Mouse (Mus musculus): ENCODE measurements around the gene A4galt. TPM values are rescaled to one million over a fixed set of nuclear protein-coding genes. Genes with fewer than 3 reads are reported as not detected.

The A4galt gene
- polyA plus RNA-seq, 1 experiment from 2014 or later = 2.3 TPM

GRCm38 (mm10) chr15:83224136-83224766, 27.3 kb downstream of the A4galt start:
- Histone ChIP-seq H3K27me3 (replicated peaks; ENCODE audit: control insufficient read depth, insufficient read depth, low read length) (no peaks in the 10 kb centered on the region), H3K9me3 (replicated peaks; ENCODE audit: control insufficient read depth, low read length) (no peaks in the 10 kb centered on the region), H3K9ac (ENCODE audit: low read length) (no peak overlapping the region), H3K4me1 (ENCODE audit: control insufficient read depth, insufficient read depth, low read length) (no peaks in the 10 kb centered on the region), H3K36me3 (ENCODE audit: control insufficient read depth, insufficient read depth, low read length) (no peaks in the 10 kb centered on the region), H3K4me3 (ENCODE audit: low read depth, low read length) (no peak overlapping the region), H3K27ac (ENCODE audit: low read depth, low read length) (no peak overlapping the region), H3K4me2 (ENCODE audit: low read length) (no peak overlapping the region)
- ATAC-seq (no peak), DNase-seq (ENCODE audit: low spot score) (no peak)
- WGBS = 69% methylated on average over 9 of the region's 9 CpGs

GRCm38 (mm10) chr15:83223208-83223962, 28.2 kb downstream of the A4galt start:
- Histone ChIP-seq H3K27me3 (replicated peaks; ENCODE audit: control insufficient read depth, insufficient read depth, low read length) (no peaks in the 10 kb centered on the region), H3K27ac (ENCODE audit: low read depth, low read length) (peak overlapping the region; percentile 9; the same call in 1 of the 2 replicates), H3K4me1 (ENCODE audit: control insufficient read depth, insufficient read depth, low read length) (no peaks in the 10 kb centered on the region), H3K36me3 (ENCODE audit: control insufficient read depth, insufficient read depth, low read length) (no peaks in the 10 kb centered on the region), H3K9me3 (replicated peaks; ENCODE audit: control insufficient read depth, low read length) (no peaks in the 10 kb centered on the region), H3K4me2 (ENCODE audit: low read length) (no peak overlapping the region), H3K4me3 (ENCODE audit: low read depth, low read length) (no peak overlapping the region), H3K9ac (ENCODE audit: low read length) (no peak overlapping the region)
- no peak for ATAC-seq
- WGBS = 54% methylated on average over 11 of the region's 11 CpGs
- peak; percentile 37 for DNase-seq (ENCODE audit: low spot score)

GRCm38 (mm10) chr15:83221721-83222120, 29.9 kb downstream of the A4galt start:
- no peaks in the 10 kb centered on the region for H3K9me3 ChIP-seq (replicated peaks; ENCODE audit: control insufficient read depth, low read length)
- DNase-seq (ENCODE audit: low spot score) (no peak), ATAC-seq (no peak)
- no peak overlapping the region for H3K9ac ChIP-seq (ENCODE audit: low read length)
- H3K36me3 ChIP-seq (ENCODE audit: control insufficient read depth, insufficient read depth, low read length) = no peaks in the 10 kb centered on the region
- no peak overlapping the region for H3K4me3 ChIP-seq (ENCODE audit: low read depth, low read length)
- WGBS = 91% methylated on average over 4 of the region's 4 CpGs
- H3K27ac ChIP-seq (ENCODE audit: low read depth, low read length) = no peak overlapping the region
- H3K27me3 ChIP-seq (replicated peaks; ENCODE audit: control insufficient read depth, insufficient read depth, low read length) = no peaks in the 10 kb centered on the region
- H3K4me1 ChIP-seq (ENCODE audit: control insufficient read depth, insufficient read depth, low read length) = no peaks in the 10 kb centered on the region
- no peak overlapping the region for H3K4me2 ChIP-seq (ENCODE audit: low read length)

DNA sequence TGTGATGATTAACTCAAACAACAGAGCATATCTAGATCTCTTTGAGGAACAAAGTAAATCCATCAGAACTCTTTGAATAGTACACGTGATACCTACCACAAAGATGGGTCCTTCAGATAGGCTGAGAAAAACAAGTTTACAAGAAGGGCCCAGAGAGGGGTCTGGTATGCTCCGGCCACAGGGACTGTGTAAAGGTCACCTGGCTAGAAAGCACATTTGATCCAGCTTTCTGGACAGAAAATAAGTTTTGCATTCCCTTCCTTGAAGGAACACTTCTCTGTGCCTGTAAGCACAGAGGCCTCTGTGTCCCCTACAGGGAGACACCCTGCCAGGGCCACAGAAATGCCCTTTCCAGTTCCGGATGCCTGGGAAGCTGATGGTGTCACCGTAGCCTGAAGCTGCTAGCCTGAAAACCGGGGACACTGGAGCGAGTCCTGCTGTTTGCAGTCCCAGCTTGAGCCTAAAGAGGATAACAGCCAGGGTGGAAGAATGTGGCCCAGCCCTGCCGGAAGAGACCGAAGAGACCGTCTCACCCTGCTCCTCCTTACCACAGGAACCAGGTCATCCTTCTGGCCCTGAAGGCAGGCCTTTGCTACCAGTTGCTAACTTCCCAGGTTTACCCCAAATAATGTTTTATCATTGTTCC, 31.1 kb downstream of the A4galt start:
- Histone ChIP-seq H3K4me2 (ENCODE audit: low read length) (no peak overlapping the region), H3K4me1 (ENCODE audit: control insufficient read depth, insufficient read depth, low read length) (no peaks in the 10 kb centered on the region), H3K9ac (ENCODE audit: low read length) (no peak overlapping the region), H3K9me3 (replicated peaks; ENCODE audit: control insufficient read depth, low read length) (no peaks in the 10 kb centered on the region), H3K27ac (ENCODE audit: low read depth, low read length) (no peak overlapping the region), H3K36me3 (ENCODE audit: control insufficient read depth, insufficient read depth, low read length) (no peaks in the 10 kb centered on the region), H3K27me3 (replicated peaks; ENCODE audit: control insufficient read depth, insufficient read depth, low read length) (no peaks in the 10 kb centered on the region), H3K4me3 (ENCODE audit: low read depth, low read length) (no peak overlapping the region)
- ATAC-seq (no peak), DNase-seq (ENCODE audit: low spot score) (no peak)
- WGBS = 61% methylated on average over 9 of the region's 9 CpGs

GRCm38 (mm10) chr15:83215322-83216216, 36.0 kb downstream of the A4galt start:
- Histone ChIP-seq H3K27me3 (replicated peaks; ENCODE audit: control insufficient read depth, insufficient read depth, low read length) (no peaks in the 10 kb centered on the region), H3K27ac (ENCODE audit: low read depth, low read length) (peak overlapping the region; percentile 27; the same call in 1 of the 2 replicates), H3K4me1 (ENCODE audit: control insufficient read depth, insufficient read depth, low read length) (no peaks in the 10 kb centered on the region), H3K4me3 (ENCODE audit: low read depth, low read length) (no peak overlapping the region), H3K9ac (ENCODE audit: low read length) (no peak overlapping the region), H3K9me3 (replicated peaks; ENCODE audit: control insufficient read depth, low read length) (no peaks in the 10 kb centered on the region), H3K4me2 (ENCODE audit: low read length) (no peak overlapping the region), H3K36me3 (ENCODE audit: control insufficient read depth, insufficient read depth, low read length) (no peaks in the 10 kb centered on the region)
- peak; percentile 56 for DNase-seq (ENCODE audit: low spot score)
- WGBS = 40% methylated on average over 5 of the region's 5 CpGs
- ATAC-seq = 0 out of 2 replicates have a peak, but pooled peaks have one; percentile 32

DNA sequence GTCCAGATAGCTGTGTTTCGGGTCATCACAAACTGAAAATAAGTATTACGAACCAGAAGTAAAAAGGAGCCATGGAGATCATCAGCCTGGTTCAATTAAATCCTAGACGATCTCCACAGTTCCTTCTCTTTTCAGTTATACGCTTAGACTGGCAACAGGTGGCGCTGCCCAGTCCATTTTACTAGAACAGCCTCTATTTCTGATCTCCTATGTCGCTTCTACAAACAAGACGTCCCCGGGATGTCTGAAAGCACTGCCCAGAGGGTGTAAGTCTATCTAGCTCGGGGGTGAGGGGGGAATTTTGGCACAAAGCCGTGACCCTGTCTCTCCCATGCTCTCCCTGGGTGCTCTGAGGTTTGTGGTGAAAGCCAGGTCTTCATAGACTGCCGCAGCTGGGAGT, 41.3 kb downstream of the A4galt start:
- H3K4me1 ChIP-seq (ENCODE audit: control insufficient read depth, insufficient read depth, low read length) = no peaks in the 10 kb centered on the region
- H3K27me3 ChIP-seq (replicated peaks; ENCODE audit: control insufficient read depth, insufficient read depth, low read length) = no peaks in the 10 kb centered on the region; the same call in 1 of the 2 replicates
- H3K4me2 ChIP-seq (ENCODE audit: low read length) = peak overlapping the region; percentile 16
- H3K27ac ChIP-seq (ENCODE audit: low read depth, low read length) = no peak overlapping the region
- DNase-seq (ENCODE audit: low spot score) = peak; percentile 75
- no peaks in the 10 kb centered on the region for H3K9me3 ChIP-seq (replicated peaks; ENCODE audit: control insufficient read depth, low read length)
- no peak overlapping the region for H3K9ac ChIP-seq (ENCODE audit: low read length)
- no peak for ATAC-seq
- no peaks in the 10 kb centered on the region for H3K36me3 ChIP-seq (ENCODE audit: control insufficient read depth, insufficient read depth, low read length)
- 21% methylated on average over 11 of the region's 11 CpGs for WGBS
- H3K4me3 ChIP-seq (ENCODE audit: low read depth, low read length) = no peak overlapping the region

DNA sequence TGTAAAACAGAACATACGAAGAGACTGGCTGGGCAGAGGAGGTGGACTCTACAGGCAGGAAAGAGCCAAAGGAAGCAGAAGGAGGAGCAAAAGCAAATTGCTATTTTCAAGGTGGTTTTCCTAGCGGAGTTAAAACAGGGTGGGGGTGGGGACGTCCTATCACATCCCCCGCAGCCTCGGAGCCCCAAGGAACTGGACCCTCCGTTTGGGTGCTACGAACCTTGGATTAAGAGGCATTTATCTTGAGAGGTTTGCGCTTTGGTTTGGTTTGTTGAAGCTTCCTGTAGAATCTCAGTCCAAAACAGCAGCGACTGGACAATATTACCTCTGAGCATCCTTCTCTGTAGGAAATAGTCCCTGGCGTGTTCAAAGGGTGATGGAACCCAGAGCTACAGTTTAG, 41.9 kb downstream of the A4galt start:
- DNase-seq (ENCODE audit: low spot score) = no peak
- 14% methylated on average over 10 of the region's 10 CpGs for WGBS

DNA sequence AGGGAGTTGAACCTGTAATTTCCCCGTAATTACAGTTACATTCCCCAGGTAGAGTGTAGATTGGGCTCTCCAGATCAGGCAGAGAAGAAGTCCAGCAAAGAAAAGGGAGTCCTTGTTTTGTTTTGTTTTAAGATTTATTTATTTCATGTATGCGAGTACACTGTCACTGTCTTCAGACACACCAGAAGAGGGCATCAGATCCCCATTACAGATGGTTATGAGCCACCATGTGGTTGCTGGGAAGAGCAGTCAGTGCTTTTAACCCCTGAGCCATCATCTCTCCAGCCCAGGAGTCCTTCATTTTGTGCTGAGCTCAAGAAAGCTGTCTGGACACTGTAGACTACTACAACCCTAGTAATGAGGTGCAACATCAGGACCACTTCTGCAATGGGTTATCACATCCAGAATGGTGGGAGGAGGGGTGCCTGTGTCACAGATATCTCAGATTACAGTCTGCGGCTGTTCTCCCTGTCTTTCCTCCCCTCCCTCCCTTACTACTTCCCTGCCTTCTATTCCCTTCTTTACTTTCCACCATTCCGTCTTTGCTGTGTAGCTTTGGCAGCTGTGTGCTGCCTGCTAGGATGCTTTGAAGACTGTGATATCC, 42.4 kb downstream of the A4galt start:
- H3K36me3 ChIP-seq (ENCODE audit: control insufficient read depth, insufficient read depth, low read length) = no peaks in the 10 kb centered on the region
- peak overlapping the region; percentile 16 for H3K4me2 ChIP-seq (ENCODE audit: low read length)
- no peaks in the 10 kb centered on the region for H3K9me3 ChIP-seq (replicated peaks; ENCODE audit: control insufficient read depth, low read length)
- no peaks in the 10 kb centered on the region for H3K4me1 ChIP-seq (ENCODE audit: control insufficient read depth, insufficient read depth, low read length)
- no peak overlapping the region for H3K4me3 ChIP-seq (ENCODE audit: low read depth, low read length)
- no peaks in the 10 kb centered on the region; the same call in 1 of the 2 replicates for H3K27me3 ChIP-seq (replicated peaks; ENCODE audit: control insufficient read depth, insufficient read depth, low read length)
- H3K27ac ChIP-seq (ENCODE audit: low read depth, low read length) = no peak overlapping the region
- DNase-seq (ENCODE audit: low spot score) (no peak), ATAC-seq (no peak)
- no peak overlapping the region for H3K9ac ChIP-seq (ENCODE audit: low read length)
- 42% methylated on average over 4 of the region's 4 CpGs for WGBS

More for the DNA sequence above, 41.9 kb downstream of the A4galt start:
- no peak overlapping the region for H3K27ac ChIP-seq (ENCODE audit: low read depth, low read length)
- H3K4me3 ChIP-seq (ENCODE audit: low read depth, low read length) = no peak overlapping the region
- H3K4me1 ChIP-seq (ENCODE audit: control insufficient read depth, insufficient read depth, low read length) = no peaks in the 10 kb centered on the region
- no peak for ATAC-seq
- H3K9me3 ChIP-seq (replicated peaks; ENCODE audit: control insufficient read depth, low read length) = no peaks in the 10 kb centered on the region
- peak overlapping the region; percentile 16 for H3K4me2 ChIP-seq (ENCODE audit: low read length)
- no peak overlapping the region for H3K9ac ChIP-seq (ENCODE audit: low read length)
- H3K36me3 ChIP-seq (ENCODE audit: control insufficient read depth, insufficient read depth, low read length) = no peaks in the 10 kb centered on the region
- no peaks in the 10 kb centered on the region; the same call in 1 of the 2 replicates for H3K27me3 ChIP-seq (replicated peaks; ENCODE audit: control insufficient read depth, insufficient read depth, low read length)

All from forebrain, embryonic 14.5 days (tissue).